Mouse (Mus musculus): ENCODE data around the gene Disp3. TPM values are rescaled to one million over a fixed set of nuclear protein-coding genes. Genes with fewer than 3 reads are reported as not detected.

The Disp3 gene
- 0.03 TPM in 2 replicates for polyA plus RNA-seq (2012; rRNA removed)

- no peak within 1 kb of the TSS for H3K27ac ChIP-seq (ENCODE audit: insufficient read depth, low read depth, low read length)
- no peak within 1 kb of the TSS for H3K4me3 ChIP-seq (ENCODE audit: insufficient read depth, low read depth, low read length)
- no peaks in the 10 kb centered on the region for H3K36me3 ChIP-seq (ENCODE audit: control insufficient read depth, insufficient read depth, low read length)
- TF ChIP-seq POLR2A (IDR thresholded peaks at IDR 0.05; ENCODE audit: low read depth, low read length) (no peak), CTCF (conservative IDR thresholded peaks at IDR 0.05; ENCODE audit: insufficient read depth, insufficient read length, low read depth, low read length) (no peak)
- under 1% methylated on average over 52 of the region's 54 CpGs for WGBS
- no peak for DNase-seq
- no peaks in the 10 kb centered on the region for H3K27me3 ChIP-seq (replicated peaks; ENCODE audit: control insufficient read depth, insufficient read depth, low read length)
- no peaks in the 10 kb centered on the region for H3K4me1 ChIP-seq (ENCODE audit: control insufficient read depth, insufficient read depth, low read length)
These were observed at the start of gene Disp3 for GRCm38 (mm10) chr4:148287476-148288054. Gene Disp3 (minus strand): TSS chr4:148287965.

GRCm38 (mm10) chr4:148330269-148330668 is 42.5 kb upstream of the Disp3 start:
- DNase-seq, result no peak
- no peaks in the 10 kb centered on the region for H3K4me1 ChIP-seq (ENCODE audit: control insufficient read depth, insufficient read depth, low read length)
- no peak overlapping the region for H3K4me3 ChIP-seq (ENCODE audit: insufficient read depth, low read depth, low read length)
- no peaks in the 10 kb centered on the region for H3K36me3 ChIP-seq (ENCODE audit: control insufficient read depth, insufficient read depth, low read length)
- 62% methylated on average over 2 of the region's 2 CpGs for WGBS
- TF ChIP-seq POLR2A (IDR thresholded peaks at IDR 0.05; ENCODE audit: low read depth, low read length) (no peak), CTCF (conservative IDR thresholded peaks at IDR 0.05; ENCODE audit: insufficient read depth, insufficient read length, low read depth, low read length) (no peak)
- H3K27me3 ChIP-seq (replicated peaks; ENCODE audit: control insufficient read depth, insufficient read depth, low read length), result no peaks in the 10 kb centered on the region
- no peak overlapping the region for H3K27ac ChIP-seq (ENCODE audit: insufficient read depth, low read depth, low read length)

- no peaks in the 10 kb centered on the region for H3K4me1 ChIP-seq (ENCODE audit: control insufficient read depth, insufficient read depth, low read length)
- no peak overlapping the region for H3K4me3 ChIP-seq (ENCODE audit: insufficient read depth, low read depth, low read length)
- DNase-seq, result no peak
- 63% methylated on average over 11 of the region's 11 CpGs for WGBS
- H3K36me3 ChIP-seq (ENCODE audit: control insufficient read depth, insufficient read depth, low read length), result no peaks in the 10 kb centered on the region
- no peak overlapping the region for H3K27ac ChIP-seq (ENCODE audit: insufficient read depth, low read depth, low read length)
- H3K27me3 ChIP-seq (replicated peaks; ENCODE audit: control insufficient read depth, insufficient read depth, low read length), result no peaks in the 10 kb centered on the region
- no peak for TF ChIP-seq CTCF (conservative IDR thresholded peaks at IDR 0.05; ENCODE audit: insufficient read depth, insufficient read length, low read depth, low read length)
- TF ChIP-seq POLR2A (IDR thresholded peaks at IDR 0.05; ENCODE audit: low read depth, low read length), result no peak
These were observed 41.7 kb upstream of the Disp3 start for GRCm38 (mm10) chr4:148329431-148329830.

GRCm38 (mm10) chr4:148328237-148328636 is 40.5 kb upstream of the Disp3 start:
- no peak for DNase-seq
- Histone ChIP-seq H3K4me3 (ENCODE audit: insufficient read depth, low read depth, low read length) (no peak overlapping the region), H3K4me1 (ENCODE audit: control insufficient read depth, insufficient read depth, low read length) (no peaks in the 10 kb centered on the region), H3K27me3 (replicated peaks; ENCODE audit: control insufficient read depth, insufficient read depth, low read length) (no peaks in the 10 kb centered on the region), H3K27ac (ENCODE audit: insufficient read depth, low read depth, low read length) (no peak overlapping the region), H3K36me3 (ENCODE audit: control insufficient read depth, insufficient read depth, low read length) (no peaks in the 10 kb centered on the region)
- WGBS, result 78% methylated on average over 1 of the region's 1 CpGs
- TF ChIP-seq POLR2A (IDR thresholded peaks at IDR 0.05; ENCODE audit: low read depth, low read length), result no peak
- TF ChIP-seq CTCF (conservative IDR thresholded peaks at IDR 0.05; ENCODE audit: insufficient read depth, insufficient read length, low read depth, low read length), result no peak

GRCm38 (mm10) chr4:148327266-148327997 is 39.7 kb upstream of the Disp3 start:
- no peak overlapping the region for H3K27ac ChIP-seq (ENCODE audit: insufficient read depth, low read depth, low read length)
- H3K4me1 ChIP-seq (ENCODE audit: control insufficient read depth, insufficient read depth, low read length), result no peaks in the 10 kb centered on the region
- no peaks in the 10 kb centered on the region for H3K36me3 ChIP-seq (ENCODE audit: control insufficient read depth, insufficient read depth, low read length)
- no peak for TF ChIP-seq CTCF (conservative IDR thresholded peaks at IDR 0.05; ENCODE audit: insufficient read depth, insufficient read length, low read depth, low read length)
- TF ChIP-seq POLR2A (IDR thresholded peaks at IDR 0.05; ENCODE audit: low read depth, low read length), result no peak
- H3K27me3 ChIP-seq (replicated peaks; ENCODE audit: control insufficient read depth, insufficient read depth, low read length), result no peaks in the 10 kb centered on the region
- no peak for DNase-seq
- H3K4me3 ChIP-seq (ENCODE audit: insufficient read depth, low read depth, low read length), result no peak overlapping the region
- 13% methylated on average over 19 of the region's 19 CpGs for WGBS

- 35% methylated on average over 8 of the region's 8 CpGs for WGBS
These were observed 39.0 kb upstream of the Disp3 start for GRCm38 (mm10) chr4:148326791-148327190.

GRCm38 (mm10) chr4:148325951-148326350 is 38.2 kb upstream of the Disp3 start:
- H3K27ac ChIP-seq (ENCODE audit: insufficient read depth, low read depth, low read length), result no peak overlapping the region
- H3K27me3 ChIP-seq (replicated peaks; ENCODE audit: control insufficient read depth, insufficient read depth, low read length), result no peaks in the 10 kb centered on the region
- H3K4me3 ChIP-seq (ENCODE audit: insufficient read depth, low read depth, low read length), result no peak overlapping the region
- no peak for DNase-seq
- 81% methylated on average over 3 of the region's 3 CpGs for WGBS
- no peaks in the 10 kb centered on the region for H3K36me3 ChIP-seq (ENCODE audit: control insufficient read depth, insufficient read depth, low read length)
- no peak for TF ChIP-seq CTCF (conservative IDR thresholded peaks at IDR 0.05; ENCODE audit: insufficient read depth, insufficient read length, low read depth, low read length)
- TF ChIP-seq POLR2A (IDR thresholded peaks at IDR 0.05; ENCODE audit: low read depth, low read length), result no peak
- H3K4me1 ChIP-seq (ENCODE audit: control insufficient read depth, insufficient read depth, low read length), result no peaks in the 10 kb centered on the region

More at GRCm38 (mm10) chr4:148326791-148327190, 39.0 kb upstream of the Disp3 start:
- no peak for TF ChIP-seq POLR2A (IDR thresholded peaks at IDR 0.05; ENCODE audit: low read depth, low read length)
- no peak for TF ChIP-seq CTCF (conservative IDR thresholded peaks at IDR 0.05; ENCODE audit: insufficient read depth, insufficient read length, low read depth, low read length)
- Histone ChIP-seq H3K4me1 (ENCODE audit: control insufficient read depth, insufficient read depth, low read length) (no peaks in the 10 kb centered on the region), H3K4me3 (ENCODE audit: insufficient read depth, low read depth, low read length) (no peak overlapping the region), H3K27ac (ENCODE audit: insufficient read depth, low read depth, low read length) (no peak overlapping the region), H3K36me3 (ENCODE audit: control insufficient read depth, insufficient read depth, low read length) (no peaks in the 10 kb centered on the region), H3K27me3 (replicated peaks; ENCODE audit: control insufficient read depth, insufficient read depth, low read length) (no peaks in the 10 kb centered on the region)
- no peak for DNase-seq
